Mouse (Mus musculus): ENCODE data around the gene E130218I03Rik.

E130218I03Rik gene

DNA sequence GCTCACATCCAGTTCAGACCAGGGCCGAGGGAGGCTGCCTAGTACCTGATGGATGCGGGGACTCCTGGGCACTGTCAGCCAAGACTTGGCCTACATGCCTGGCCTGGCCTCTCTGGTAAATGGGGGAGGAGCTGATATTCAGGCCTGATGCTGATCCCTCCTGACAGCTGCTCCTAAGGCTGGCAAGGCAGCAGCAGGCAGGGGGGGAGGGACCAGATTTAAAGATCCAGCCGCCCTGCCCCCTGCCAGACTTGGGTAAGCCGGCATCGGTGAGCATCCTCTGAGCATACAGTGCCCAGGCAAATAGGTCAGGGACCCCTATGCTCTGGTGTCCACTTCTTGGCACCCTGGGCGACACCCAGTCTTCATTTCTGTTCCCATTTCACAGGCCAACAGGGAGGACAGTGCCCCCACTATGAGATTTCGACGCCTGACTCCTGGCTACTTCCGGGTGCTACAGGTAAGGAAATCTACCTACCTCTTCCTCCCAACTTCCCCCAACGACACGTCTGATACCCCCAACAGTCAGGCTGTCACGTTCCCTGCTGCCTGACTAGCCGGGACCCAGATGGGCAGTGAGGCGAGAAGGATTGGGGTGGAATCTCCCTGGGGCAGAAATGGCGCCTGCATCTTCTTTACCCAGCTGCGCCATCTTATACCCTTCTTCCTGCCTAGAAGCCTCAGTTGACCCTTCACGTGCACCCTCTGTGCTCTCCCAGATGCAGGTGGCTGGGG, at the start of gene E130218I03Rik:
Gene E130218I03Rik (plus strand): TSS at position 147 of the 735 bp plus-strand sequence.
- peak; percentile 85 for DNase-seq (ENCODE audit: low read depth, low spot score)

DNA sequence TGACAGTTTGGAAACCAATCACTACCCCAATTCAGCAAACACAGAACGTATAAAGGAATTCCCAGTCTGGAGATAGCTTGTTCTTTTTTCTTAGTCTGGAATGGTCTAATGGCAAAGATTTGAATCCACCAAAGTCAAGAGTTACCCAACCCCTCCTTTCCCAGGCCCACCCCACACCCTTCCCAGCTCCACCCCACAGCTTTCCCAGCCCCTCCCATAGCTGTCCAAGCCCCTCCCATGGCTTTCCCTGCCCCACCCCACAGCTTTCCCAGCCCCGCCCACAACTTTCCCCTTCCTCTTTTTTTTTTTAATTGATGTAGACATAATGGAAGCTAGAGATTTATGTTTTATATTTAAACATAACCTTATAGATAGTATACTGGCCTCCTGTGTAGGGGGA, 44.1 kb upstream of the E130218I03Rik start:
- no peak for DNase-seq (ENCODE audit: low read depth, low spot score)

DNA sequence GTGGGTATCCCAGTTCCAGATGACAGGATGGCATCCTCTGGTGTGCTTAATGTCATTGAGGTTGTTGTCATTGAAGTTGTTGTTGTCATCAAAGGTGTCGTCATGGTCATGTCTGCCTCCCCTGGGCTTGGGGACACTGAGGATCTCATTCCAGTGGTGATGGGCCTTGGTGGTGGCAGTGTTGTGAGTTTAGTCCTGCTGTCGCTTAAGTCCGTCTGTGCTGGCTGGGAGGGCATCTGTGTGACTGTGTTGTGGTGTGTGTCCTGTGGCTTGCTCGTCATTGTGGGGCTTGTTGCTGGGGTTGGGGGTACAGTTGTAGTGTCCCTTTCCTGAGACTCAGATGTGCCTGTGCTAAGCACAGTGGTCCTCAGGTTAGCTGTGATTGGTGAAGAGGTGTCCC, 40.6 kb upstream of the E130218I03Rik start, which contains the start of gene Gm7534:
Gene Gm7534 (minus strand): TSS at position 101 of the 400 bp plus-strand sequence.
- DNase-seq (ENCODE audit: low read depth, low spot score): no peak

DNA sequence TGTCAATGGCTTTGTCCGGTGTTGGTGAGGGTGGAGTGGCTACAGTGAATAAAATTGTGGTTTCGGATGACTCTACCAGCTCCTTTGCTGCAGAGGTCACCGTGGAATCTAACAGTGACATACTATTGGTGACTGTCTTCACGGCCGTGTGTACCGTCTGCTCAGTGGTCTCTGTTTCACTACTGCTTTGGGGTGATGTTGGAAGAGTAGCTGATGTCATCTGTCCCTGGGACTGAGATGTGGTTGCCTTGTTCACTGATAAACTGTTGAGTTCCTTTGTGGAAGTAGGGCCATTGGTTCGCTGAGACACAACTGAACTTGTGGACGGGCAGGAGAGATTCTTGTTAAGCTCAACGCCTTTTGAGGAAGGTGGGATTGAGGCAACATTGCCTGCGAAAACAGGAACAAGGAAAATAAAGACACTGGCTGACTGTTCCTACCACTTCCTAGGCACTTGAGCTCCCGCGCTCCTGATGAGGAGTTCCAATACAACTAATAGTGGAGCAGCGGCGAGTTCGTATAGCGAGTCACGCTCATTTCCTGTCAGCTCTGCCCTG, 40.0 kb upstream of the E130218I03Rik start:
- no peak for DNase-seq (ENCODE audit: low read depth, low spot score)

DNA sequence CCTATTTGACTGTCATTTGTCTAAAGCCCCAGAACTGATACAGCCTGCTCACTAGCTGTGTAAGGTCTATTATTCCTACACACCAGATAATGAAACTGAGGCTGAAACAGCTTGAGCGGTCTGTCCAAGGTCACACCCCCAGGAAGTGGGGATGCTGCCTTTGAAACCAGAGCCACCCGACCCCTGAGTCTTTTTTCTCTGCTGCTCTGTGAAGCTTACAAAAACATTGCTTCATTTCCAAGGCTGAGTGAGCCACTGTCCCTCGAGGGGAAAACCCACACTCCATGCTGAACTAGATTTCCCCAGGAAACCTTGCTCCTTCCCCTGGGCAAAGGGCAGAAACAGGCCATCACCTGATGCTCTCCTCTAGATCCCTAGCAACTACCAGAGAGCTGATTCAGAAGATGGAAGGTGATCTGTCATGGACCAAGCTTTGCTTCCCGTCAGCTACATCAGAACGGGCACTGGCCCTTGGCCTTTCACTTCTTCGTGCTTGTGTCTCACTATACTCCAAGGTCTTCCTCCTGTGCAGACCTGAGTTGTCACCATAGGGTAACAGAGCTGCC, 36.9 kb upstream of the E130218I03Rik start:
- DNase-seq (ENCODE audit: low read depth, low spot score): no peak

DNA sequence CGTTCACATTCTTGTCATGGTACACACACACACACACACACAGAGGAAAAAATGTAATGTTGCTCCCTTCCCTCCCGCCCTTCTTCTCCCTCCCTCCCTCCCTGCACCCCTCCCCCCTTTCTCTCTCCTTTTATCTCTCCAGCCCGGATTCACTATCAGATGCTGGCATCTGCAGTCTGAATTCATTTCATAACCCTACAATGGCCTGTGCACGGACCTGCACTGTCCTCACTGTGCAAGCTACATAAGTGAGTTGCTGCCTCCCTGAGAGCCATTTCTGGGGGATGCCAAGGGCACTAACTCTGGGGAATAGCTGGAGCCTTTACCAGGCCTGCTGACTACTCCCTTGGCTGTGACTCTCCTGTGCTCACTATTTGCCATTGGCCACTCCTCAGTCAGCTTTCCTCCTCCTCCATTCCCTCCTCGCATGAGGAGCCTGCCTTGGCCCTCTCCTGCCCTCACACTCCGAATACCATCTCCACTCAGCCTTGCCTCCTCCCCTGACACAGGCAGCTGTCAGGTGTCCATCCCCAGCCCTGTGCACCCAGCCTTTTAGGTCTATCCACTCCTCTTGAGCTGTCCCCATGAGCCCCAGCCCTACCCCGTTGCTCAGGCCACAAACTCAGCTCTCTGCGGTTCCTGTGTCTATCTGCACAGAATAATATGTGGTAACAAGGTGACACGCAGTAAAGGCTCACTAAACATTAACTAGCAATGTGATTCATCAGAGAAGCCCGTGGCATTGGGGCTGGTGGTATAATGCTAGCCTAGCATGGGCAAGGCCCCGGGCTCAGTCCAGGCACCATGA, 20.5 kb upstream of the E130218I03Rik start:
- no peak for DNase-seq (ENCODE audit: low read depth, low spot score)

DNA sequence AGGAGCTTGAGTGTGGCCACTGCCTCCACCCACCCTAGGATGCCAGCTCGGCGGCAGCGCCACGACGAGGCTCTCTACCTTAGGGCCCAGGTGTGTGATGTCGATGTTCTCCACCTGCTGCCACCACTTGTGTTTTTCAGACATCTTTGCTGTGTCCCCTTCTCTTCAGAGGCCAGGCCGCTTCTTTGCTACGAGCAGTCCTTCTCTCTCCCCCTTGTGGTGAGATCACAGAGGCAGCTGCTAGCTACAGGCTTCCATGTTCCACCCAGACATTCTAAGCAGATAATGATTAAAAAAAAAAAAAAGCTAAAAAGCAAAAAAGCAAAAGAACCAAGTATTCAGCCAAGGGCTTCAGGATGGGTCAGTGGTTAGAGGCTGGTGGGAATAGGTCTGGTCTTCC, 16.3 kb upstream of the E130218I03Rik start, which contains the start of gene Catsper4:
Gene Catsper4 (minus strand): TSS at position 190 of the 400 bp plus-strand sequence.
- no peak for DNase-seq (ENCODE audit: low read depth, low spot score)

DNA sequence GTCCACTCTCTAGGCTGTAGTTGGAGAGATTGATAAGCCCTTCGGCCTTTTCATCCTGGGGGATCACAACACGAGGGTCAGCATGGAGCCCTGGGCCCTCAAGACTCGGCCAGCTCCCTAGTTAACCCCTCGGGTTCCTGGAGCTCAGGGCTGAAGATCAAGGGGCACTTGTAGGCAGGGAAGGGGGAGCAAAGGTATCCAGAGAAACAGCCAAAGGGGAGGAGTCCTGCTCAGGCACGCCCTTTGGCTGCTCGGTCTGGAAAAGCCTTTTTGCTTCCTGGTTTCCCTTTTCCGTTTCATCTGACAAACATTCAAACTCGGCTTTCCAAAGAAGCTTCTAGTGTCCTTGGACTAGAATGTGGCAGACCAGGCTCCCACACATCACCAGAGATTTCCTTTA, 13.0 kb upstream of the E130218I03Rik start:
- no peak for DNase-seq (ENCODE audit: low read depth, low spot score)

DNA sequence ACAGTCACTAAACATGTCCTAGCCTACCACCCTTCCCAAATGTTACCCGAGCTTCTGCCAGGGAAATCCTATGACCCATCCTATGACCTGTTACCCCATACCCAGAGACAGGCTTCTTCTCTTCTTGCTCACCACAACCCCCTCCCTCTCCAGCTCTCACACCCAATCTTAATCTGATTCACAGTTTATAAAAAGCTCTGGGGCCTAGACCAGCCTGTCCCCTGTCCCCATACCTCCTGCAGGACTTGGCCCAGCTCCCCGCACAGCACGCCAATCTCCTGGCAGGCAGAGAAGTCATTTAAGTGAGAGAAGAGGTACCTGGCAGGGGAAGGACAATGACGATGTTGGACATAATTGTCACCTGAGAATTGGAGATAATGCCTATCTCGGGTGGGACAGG, 8.6 kb upstream of the E130218I03Rik start:
- DNase-seq (ENCODE audit: low read depth, low spot score): no peak

DNA sequence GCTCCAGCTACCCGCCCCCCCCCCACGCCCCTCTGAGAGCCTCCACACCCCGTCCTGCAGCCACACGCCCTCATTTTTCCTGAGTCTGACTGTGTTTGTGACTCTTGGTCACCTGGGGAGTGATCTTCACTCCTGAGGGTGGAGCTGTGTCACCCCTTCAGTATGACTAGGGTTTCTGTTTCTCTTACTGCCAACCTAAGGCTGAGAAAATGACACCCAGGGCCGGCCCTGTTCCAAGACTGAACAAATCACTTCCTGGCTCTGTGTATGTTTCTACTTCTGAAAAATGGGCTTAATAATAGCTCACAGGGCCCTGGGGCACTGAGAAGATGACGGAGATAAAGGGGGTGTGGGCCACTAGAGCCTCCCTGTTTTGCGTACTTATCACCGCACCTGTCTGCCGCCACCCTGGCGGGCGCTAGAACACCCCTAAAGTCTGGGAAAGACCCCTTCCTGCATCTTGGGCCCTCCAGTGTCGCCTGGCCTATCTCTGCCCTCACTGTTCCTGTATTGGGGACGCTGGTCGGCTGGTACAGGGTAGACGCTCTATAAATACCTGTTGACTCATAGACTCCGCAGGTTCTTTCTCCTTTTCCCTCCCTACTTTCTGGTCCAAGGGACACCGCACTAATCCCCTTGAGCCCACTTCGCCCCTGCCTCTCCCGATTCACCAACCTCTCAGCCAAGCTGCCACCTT, 5.7 kb upstream of the E130218I03Rik start:
- no peak for DNase-seq (ENCODE audit: low read depth, low spot score)

DNA sequence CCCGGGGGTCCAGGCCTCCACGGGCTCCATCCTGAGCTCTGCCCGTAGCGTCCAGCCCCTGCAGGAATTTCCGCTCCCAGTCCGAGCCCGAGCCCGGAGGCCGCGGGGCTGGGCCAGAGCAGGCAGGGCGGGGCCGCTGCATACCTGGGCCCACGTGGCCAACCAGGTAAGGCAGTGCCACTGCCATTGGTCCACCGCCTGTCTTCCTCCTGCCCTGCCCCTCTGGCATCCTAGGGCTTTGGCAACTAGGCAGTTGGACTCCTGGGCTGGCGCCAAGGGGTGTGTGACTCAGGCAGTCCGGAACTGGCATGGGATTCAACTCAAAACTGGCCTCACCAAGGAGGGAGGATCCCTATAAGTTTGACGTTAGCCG, 5.2 kb upstream of the E130218I03Rik start, which contains the start of gene Cnksr1:
Gene Cnksr1 (minus strand): TSS at position 121 of the 373 bp plus-strand sequence.
- DNase-seq (ENCODE audit: low read depth, low spot score): no peak

DNA sequence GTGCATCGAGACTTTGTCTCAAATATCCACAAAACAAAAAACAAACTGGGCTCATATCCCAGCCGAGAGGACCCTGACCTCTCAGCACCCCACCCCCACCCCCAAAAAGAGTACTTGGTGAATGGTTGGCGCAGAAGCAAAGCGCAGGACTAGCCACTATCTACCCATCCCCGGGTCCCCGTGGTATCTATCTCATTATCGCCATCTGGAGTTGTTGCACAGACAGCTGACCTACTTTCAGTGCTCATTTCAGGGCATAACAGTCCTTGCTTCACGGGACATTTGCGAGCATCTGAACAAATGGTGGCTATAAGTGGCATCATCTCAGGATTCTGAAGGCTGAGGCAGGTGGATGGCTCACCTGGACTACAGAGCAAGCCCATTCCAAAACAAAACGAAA, 4.8 kb upstream of the E130218I03Rik start:
- DNase-seq (ENCODE audit: low read depth, low spot score): no peak

DNA sequence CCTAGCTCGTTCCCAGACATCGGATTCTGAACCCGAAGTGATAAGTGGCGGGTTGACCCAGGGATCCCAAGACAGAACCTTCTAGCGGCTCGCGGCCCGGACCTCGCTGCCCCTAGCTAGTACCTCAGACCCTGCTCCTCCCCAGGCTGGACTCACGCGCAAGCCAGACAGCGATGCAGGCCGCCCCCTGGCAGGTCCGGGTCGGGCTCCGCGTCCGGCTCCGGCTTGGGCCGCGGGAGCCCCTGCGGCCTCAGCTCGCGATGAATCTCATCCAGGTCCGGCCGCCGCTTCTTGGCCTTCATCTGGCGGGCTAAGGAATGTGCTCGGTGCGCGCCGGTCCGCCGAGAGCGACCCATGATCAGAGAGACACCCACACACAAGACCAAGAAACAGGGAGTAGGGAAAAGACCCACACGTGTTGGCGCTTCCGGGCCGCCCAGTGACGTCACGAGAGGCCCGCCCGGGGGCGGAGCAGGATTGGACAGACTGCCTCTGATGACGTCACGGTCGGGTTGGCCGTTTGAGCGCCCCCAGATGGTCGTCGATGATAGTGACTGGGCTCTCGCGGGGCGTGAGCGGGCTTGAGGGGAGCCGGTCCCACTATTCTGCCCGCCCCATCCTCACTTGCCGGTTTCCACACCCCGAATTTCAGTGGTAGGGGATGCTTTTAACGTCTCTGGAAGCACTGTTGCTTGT, 1.8 kb downstream of the E130218I03Rik start, which contains the start of gene Zfp593:
Gene Zfp593 (minus strand): TSS at position 445 of the 696 bp plus-strand sequence.
- DNase-seq (ENCODE audit: low read depth, low spot score): peak; percentile 81

DNA sequence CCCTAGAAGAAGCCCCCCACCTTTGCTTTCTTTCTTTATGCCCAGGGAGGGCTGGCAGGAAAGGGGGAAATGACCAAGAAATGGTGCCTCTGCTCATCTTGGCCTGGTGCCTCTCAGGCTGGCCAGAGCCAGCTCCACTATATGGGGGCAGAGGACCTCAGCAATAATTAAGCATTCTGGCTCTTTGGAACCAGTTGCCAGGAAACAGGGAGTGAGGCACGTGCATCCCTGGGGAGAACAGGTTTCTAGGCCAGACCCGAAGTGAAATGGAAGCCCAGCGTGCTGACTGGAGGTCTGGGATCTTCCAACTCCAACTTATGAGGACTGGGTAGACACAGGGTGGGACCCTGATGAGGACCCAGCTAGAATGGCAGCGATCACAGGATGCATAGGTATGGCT, 2.8 kb downstream of the E130218I03Rik start:
- no peak for DNase-seq (ENCODE audit: low read depth, low spot score)

DNA sequence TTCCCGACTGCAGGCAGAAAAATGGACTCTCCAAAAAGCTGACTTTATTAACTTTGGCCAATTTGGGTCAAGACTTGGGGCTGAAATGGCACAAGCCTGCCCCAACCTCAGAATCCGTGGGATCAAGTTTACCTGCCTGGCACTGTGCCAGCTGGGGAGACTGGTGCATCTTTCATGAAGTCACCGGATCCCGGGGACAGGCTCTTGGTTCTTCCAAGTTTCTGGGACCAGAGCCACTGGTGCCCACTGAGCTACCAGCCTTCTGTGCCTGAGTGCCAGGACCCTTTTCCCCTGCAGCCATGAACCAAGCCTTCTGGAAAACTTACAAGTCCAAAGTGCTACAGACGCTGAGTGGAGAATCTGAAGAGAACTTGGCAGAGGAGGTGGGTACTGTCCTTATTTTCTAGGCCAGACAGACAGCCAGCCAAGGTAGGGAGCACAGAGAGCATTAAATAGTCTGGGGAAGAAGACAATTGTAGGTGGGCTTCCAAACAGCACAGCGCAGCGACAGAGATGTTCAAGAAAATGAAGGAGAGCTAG, 3.3 kb downstream of the E130218I03Rik start, which contains the start of gene Gm30191:
Gene Gm30191 (plus strand): TSS at position 217 of the 540 bp plus-strand sequence.
- no peak for DNase-seq (ENCODE audit: low read depth, low spot score)

DNA sequence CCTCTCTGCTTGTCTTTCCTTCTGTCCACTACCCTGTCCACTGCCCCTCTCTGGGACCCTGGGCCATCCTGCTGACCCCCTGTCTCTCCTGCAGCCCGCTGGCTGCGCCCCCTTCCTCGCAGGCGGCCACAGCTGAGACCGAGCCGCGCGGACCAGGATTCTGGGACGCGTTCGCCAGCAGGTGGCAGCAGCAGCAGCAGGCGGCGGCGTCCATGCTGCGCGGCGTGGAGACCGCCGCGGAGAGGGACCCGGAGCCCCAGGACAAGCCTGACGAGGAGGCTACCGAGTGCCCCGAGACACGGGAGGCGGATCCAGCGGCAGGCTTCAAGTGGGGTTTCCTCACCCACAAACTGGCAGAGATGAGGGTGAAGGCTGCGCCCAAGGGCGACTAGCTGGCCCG, 6.2 kb downstream of the E130218I03Rik start:
- peak; percentile 67 for DNase-seq (ENCODE audit: low read depth, low spot score)

DNA sequence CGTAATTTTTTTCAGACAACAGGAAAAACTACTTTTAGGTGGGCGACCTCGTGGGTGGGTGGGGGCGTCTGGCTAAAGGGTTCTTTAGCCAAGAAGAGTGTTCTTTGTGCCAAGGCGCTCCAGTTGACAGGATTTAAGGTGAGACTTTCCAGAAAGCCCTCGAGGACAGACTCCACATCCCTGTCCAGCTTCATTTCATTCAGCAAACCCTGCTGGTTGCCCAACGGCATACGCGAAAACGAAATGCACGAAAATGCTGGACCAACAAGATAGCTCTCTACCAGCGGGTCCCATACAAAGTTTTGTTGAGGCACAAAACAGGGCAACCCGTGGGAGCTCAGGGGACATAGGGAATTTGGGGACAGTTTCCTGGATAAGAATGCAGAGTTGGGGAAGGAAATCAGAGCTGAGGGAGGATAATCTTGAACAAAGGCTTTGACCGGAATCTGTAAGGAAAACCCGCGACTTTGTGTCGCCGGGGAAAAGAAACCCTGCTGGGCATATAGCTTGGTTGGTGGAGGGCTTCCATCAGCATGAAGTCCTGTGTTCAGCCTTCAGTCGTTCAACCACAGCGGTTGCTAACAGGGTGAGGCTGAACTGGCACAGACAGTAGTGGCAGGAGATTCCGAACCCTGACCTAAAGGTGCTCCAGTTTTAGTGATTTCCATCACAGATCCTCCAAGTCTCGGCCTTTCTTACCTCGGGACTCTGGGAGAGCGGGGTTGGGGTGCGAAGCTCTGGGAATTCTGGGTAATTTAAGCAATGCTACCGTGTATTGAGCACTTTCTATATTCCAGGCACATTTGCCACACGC, 6.9 kb downstream of the E130218I03Rik start:
- DNase-seq (ENCODE audit: low read depth, low spot score): no peak

DNA sequence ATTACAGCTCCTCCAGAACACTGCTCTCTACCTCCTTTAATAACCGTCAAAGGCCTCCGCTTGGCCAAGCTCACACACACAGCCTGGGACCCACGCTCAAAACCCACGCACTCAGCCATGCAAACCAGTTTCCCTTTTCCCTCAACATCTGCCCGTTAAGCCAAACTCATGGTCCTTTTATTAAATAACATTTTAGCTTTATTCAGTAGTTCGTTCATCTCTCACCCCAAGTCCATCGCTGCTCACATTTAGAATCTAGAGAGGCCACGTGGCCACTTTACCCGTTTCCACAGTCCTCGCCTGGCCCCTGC, 7.4 kb downstream of the E130218I03Rik start:
- DNase-seq (ENCODE audit: low read depth, low spot score): no peak

DNA sequence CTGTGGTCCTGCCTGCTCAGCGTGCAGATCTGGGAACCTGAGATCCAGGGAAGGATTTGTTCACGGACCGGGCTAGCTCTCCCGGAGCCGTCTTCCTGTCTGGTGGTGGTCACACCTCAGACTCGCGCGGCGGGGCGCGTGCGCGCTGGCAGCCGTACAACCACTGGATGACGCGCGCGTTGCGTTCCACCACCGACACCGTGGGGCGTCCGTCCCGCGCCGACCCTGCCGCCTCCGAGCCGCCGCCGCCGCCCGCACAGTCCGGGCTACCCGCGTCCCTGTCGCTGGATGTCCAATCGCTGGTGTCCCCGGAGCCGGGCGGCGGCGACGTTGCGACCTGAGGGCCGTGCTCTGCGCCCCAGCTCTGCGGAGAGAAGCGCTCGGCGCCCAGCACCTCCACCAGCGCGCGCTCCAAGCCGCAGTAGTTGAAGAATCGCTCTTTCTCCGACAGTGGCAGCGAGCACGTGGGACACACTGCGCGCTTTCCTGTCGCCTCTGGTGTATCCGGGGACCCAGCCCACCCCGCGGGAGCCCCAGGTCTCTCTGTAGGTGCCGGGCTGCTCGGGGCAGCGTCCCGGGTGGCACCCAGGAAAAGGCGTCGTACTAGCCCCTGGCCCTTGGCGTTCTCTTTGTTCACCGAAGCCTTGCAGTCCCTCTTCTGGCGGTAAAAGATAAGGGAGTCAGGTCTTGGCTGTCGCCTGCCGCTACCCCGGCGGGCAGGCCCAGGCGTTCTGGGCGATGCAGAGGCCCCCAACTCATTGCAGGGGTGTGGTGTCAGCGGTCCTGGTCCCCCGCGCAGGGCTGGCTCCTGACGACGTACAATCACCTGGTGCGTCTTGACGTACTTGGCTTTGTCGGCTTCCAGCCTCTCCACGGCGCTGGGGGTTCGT, 8.0 kb downstream of the E130218I03Rik start:
- DNase-seq (ENCODE audit: low read depth, low spot score): no peak

All from retina, postnatal 7 days (tissue).